Mouse (Mus musculus): ENCODE measurements around the gene Nacc1.

The Nacc1 gene

DNA sequence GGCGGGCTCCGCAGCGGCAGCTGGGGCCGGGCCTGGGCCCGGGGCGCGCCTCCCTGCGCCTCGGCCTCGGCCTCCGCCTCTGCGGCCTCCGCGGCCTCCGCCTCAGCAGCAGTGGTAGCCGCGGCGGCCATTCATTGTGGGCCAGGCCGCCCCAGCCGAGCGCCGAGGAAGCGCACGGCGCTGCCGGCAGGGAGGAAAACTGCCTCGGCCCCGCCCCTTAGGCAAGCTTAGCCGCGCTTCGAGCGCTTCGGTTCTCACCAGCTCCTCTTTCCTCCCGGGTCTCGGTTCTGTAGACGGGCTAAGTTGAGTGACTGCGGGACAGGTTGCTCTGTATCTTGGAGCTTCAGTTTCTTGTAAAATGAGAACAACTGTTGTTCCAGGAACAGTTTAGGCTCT, at the start of gene Nacc1:
Nacc1 (minus strand) TSS at position 158 of the 396 bp plus-strand sequence.
- DNase-seq = peak; percentile 90

DNA sequence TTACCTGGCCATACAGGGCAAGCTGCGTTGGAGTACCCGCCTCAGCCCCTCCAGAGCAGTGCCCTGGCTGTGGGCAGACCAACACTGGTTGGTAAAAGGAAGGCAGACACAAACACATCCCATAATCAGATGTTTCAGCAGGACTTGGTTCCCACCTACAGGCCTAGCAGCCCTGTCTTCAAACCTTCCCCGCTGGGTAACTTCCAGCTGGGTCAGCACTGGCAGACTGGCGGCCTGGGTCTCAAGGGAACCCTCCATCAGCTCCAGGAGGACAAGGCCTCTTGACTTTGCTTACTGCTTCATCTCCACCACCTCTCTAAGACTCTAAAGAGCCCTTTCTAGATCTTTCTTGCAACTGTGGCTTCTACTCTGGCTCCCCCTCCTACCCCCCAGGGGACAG, 48.9 kb upstream of the Nacc1 start:
- DNase-seq = no peak

DNA sequence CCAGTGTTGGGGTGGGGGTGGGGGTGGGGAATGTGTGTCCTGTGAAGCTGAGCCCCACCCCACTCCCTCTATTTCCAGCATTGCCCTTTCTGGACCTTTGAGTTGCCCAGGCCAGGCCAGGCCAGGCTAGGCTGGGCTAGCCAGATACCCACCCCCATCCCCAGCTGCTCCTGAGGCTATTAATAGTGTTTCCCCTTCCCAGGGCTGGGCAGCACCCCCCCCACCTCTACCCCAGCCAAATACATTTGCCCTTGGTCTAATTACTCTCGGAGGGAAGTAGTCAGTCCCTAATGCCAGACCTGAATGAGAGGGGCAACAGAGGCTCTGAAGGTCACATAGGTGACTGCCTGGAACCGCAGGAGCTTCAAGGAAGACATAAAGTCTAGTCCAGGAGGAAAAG, 47.9 kb upstream of the Nacc1 start:
- no peak for DNase-seq

DNA sequence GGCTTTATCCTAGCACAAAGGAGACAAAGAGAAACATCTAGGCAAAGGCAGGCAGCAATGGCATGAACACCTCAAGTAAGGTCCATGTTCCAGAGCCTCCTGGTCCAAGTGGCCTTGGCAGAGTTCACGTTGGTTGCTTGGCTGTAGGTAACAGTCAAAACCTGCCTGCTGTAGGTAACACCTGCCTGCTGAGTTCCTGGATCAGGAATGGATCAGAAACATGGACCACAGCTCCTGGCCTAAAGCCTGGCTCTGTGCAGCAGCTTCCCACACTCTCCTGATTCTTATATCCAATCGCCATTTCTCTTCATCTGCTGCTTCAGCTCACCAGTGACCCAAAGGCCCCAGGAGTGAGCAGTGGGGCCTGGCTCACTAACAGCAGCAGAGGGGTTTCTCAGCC, 47.0 kb upstream of the Nacc1 start:
- no peak for DNase-seq

DNA sequence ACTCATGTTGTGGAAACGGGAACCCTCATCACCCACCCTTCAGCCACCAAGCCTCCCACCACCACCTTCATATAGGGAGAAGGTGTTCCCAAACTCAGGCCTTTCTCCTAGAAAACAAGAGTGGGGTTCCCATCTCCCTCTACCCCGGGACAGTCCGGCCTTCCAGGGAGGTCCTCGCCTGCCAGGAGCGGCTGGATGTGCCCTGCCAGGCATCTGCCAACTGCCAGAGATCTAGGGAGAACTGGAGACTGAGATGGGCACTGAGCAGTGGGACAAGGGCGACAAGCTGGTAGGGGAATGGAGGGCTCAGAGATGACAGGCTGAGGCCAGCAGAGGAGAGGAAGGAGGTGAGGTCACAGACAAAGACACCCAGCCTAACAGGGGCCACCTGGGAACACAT, 46.3 kb upstream of the Nacc1 start:
- no peak for DNase-seq

DNA sequence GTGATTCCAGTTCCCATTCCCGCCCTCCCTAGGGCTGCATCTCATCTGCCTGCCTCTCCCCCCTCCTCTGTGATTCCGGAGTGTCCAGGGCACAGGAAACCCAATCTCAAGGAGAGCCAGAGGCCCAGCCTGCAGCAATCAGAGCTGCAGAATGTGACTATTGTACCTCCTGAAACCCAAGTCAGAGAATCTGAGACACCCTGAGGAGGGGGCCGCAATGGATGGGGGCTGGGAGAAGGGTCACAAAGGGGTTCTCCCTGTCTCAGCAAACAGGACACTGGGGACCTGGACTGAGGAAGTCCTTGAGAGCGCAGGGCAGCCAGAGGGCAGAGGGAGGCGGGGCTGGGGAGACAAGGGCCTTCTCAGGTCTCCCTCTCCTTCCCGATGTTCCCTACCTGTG, 45.3 kb upstream of the Nacc1 start:
- no peak for DNase-seq

- DNase-seq = no peak
These were observed 44.9 kb upstream of the Nacc1 start for GRCm38 (mm10) chr8:84732545-84732944.

- no peak for DNase-seq
These were observed 43.9 kb upstream of the Nacc1 start for GRCm38 (mm10) chr8:84731371-84732177.

DNA sequence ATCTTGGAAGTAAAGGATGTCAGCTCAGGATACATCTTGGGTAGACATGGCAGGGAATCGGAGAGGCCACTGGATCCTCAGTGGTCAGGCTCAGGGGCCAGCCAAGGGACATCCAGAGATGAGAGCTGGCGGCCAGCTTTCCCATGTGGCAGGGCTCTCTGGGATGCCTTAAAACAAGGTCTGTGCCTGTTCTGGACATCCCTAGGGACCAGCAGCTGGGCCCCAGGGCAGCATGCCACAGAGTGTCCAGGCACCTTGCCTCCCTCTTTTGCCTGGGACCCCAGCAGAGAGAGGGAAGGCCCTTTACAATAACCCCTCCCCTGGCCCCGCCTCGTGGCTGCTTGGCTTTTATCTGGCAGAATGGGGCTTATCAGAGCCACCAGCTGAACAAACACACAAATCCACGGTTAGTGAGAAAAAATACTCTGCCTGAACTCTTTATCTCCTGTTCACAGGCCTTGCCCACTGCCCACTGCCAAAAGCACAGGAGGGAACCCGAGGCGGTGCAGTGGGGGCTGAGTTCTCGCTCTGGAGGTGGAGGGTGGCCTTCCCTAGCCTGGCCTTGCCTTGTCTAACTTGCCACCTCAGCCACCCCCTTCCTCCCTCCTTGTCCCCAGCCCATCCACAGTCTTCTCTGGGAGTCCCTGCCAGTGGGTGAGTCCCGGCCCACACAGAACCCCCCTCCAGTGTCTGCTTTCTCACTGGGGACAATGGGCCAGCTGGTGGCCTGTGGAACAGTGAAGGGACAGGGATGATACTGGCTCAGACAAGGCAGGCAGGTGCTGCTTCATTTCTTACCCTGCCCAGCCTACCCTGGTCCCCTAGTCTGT, 43.1 kb upstream of the Nacc1 start:
- no peak for DNase-seq

DNA sequence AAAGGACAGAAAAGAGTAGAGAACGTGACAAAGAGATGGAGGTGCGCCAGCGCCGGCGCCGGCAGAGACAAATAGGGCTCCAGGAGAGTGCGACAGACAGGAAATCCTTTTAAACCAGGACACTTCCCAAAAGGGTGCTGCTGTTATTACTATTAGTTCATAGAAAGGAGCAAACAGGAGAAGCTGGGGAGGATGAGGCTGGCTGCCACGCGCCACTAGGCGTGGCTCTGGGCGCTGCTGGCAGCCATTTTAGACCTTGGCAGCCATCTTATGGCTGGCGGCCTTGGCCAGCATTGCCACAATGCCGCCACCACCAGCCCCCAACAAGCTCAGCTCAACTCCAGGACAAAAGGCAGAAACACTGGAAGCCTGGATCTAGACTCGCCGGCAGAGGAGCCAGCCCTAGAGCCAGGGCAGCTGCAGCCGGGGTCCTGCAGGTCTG, 42.3 kb upstream of the Nacc1 start:
- peak; percentile 64 for DNase-seq

- no peak for DNase-seq
These were observed 40.8 kb upstream of the Nacc1 start for GRCm38 (mm10) chr8:84728474-84728873.

DNA sequence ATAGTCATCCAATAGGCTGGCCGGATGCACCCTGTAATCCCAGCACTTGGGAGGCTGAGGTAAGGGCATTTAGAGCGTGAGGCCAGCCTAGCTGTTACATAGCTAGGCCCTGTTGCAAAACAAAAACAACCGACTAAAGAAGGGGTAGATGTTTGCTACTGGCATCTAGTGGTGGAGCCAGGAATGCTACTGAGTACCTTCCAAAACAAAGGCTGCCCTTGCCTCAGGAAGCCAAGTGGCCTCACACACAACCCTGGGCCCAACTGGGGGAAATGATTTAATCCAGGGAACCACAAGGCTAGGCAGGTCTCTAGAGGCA, 38.2 kb upstream of the Nacc1 start:
- DNase-seq = no peak

GRCm38 (mm10) chr8:84725246-84725940, 37.7 kb upstream of the Nacc1 start:
- no peak for DNase-seq

- DNase-seq = no peak
These were observed 37.0 kb upstream of the Nacc1 start for GRCm38 (mm10) chr8:84724683-84725082.

DNA sequence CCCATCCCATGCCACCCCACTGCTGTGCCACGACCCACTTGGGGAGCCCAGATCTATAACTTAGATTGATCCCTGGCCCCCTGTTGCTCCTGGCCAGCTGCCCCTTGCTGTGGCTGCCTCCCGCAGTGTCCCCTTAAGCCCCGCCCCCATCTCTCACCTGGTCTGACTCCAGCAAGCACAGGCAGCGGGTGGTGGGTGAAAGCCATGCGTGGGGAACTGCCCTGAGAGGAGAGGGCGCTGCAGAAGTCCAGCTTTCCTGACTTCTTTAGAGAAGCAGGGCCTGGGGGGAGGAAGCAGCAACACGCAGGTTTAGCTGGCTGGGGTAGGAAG, 35.9 kb upstream of the Nacc1 start:
- DNase-seq = no peak

DNA sequence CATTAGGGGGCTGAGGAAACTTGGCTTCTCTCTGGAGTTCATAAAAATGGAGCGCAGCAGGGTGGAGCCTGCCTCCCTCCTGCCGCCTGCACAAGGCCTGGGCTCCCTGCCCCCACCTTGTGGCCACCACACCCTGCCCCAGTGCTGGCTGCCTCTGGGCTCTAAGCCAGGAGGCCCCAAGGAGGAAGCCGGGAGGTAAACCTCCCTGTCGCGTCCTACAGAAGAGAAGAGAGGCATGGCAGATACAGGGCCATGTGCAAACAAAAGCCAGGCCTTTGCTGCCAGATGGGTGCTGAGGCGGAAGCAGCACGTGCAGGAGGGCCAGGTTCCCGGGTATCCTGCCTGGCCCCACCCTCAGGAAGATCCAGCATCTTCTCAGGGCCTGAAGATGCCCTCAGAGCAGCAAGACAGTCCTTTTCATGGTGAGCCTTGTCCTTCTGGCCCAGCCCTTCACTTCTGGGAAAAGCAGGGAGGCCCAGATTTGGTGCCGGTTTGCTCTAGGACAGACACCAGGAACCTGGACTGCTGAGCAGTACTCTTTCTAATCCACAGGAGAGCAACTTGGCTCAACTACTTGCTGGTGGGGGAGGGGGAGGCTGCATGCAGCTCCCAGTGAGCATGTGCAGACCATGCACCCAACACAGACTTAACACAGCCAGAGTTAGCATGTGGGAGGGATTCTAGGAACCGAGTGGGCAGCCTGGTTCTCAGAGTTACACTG, 35.3 kb upstream of the Nacc1 start, which contains the start of gene G430095P16Rik:
G430095P16Rik (plus strand) TSS at position 158 of the 721 bp plus-strand sequence.
- peak; percentile 87 for DNase-seq

DNA sequence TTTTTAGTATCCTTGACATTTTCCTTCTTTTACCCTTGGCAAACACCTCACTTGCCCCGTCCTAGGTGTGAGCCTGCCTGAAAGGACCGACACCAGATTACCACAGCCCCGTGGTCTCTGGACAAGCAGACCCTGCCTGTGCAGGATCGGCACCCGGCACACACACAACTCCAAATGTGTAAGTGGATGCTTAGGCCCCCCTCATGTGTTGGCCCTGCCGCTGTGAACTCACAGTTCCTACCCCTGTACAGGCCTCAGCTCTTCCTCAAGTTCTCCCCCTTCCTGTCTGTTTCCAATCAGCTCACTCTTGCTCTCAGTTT, 34.8 kb upstream of the Nacc1 start:
- no peak for DNase-seq

- no peak for DNase-seq
These were observed 31.5 kb upstream of the Nacc1 start for GRCm38 (mm10) chr8:84718959-84719690.

DNA sequence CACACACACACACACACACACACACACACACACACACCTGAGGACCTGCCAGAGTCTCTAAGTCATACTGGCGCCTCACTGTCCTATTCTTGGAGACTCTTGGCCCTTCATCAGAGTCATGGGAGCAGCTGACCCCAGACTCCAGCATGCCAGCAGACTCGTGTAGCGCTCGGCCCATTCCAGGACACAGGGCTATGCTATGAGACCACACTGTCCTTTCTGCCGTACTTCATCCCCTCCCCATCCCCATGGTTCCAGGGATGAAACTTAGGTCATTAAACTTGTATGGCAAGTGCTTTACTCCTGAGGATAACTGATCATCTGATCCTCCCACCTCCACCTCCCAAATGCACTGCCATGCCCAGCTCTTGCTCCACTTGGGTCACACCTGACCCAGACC, 30.8 kb upstream of the Nacc1 start:
- no peak for DNase-seq

DNA sequence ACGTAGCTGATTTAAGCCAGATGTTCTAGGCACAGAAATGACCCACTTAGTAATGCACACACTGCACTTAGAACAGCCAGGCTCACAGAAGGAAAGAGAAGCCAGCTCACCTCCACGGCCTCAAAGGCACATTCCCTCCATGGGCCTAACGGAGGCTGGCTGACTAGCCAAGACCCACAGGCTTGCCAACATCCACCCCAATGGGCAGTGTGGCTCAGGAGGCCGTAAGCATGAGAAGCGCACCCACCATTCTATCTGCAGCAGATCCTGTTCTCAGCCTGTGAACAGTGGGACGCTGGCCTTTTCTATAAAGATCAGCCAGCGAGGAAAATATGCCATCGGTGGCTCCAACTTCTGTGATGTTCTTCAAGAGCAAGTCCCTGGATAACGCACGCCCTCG, 29.1 kb upstream of the Nacc1 start:
- DNase-seq = no peak

DNA sequence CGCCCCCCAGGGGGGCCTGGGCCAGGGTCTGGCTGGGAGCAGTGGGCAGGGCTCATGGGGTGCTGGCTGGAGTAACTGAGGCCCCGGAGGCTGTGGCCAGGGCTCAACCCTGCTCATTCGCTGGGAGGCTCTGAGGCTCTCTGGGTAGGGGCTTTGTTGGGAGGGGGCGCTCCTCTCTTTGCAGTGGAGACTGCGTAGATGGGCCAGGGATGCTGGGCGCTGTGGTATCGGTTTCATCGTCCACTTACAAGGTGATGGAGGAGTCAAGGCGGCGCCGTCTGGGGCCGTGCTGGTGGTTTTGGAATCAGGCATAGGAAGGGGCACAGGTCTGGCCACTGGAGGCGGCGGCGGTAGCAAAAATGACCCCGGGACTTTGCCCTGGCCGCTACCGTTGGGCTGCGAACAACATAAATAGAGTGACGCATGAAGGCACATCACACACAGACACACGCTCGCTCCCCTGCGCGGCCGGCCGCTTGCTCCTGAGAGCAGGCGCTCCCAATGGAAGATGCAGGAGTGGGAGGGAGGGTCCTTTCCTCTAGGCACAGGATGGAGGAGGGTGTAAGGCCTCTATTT, 28.3 kb upstream of the Nacc1 start:
- no peak for DNase-seq

DNA sequence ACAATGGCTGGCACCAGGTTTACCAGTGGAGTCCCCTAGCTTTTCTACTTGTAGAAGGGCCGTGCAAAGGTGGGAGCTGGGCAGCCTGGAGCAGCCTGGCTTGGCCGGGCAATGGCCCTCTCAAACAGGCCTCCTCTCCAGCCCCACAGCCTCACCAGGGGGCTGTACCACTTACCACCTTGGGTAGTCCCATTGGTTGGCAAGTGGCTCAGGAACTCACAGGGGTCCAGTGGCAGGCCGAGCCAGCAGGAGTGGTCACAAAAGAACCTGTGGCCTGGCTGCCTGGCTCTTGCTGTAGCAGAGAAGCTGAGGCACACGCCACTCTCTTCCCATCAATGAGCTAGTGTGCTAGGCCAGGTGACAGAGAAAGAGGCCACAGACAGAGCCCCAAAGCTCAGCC, 26.5 kb upstream of the Nacc1 start:
- no peak for DNase-seq

Data from lung, postnatal 14 days (tissue).